Mouse (Mus musculus) liver, adult 2 months (tissue): ENCODE results near the gene Prg3.

Source experiments
- CTCF ChIP-seq: fragments of 200-500 bp; IDR thresholded peaks from 2 replicates; pipeline ENCODE4 v1.5.1; 2011; ENCODE audit warnings: low read depth, low read length, control low read depth
- POLR2A ChIP-seq: fragments of 200-500 bp; IDR thresholded peaks from 2 replicates; pipeline ENCODE4 v1.6.1; 2011; ENCODE audit warnings: low read length, control low read depth; ENCODE audit not compliant: insufficient read depth; ENCODE audit errors: extremely low read depth

GRCm38 (mm10) chr2:85027281-85027680 is 39.3 kb downstream of the Prg3 start:
- no peak for TF ChIP-seq CTCF
- no peak for TF ChIP-seq POLR2A
